Mouse (Mus musculus) left cerebral cortex, postnatal 25 days (tissue): Measurements from ENCODE around the gene Anapc15-ps. TPM values are rescaled to one million over a fixed set of nuclear protein-coding genes. Genes with fewer than 3 reads are reported as not detected.

Experiments used
- DNase-seq, 2 experiments: peaks; one replicate each; pipeline ENCODE4 v3.0.0; 2022; ENCODE audit warnings: low spot score in 2 of 2, mixed read lengths in 1 of 2
- intact Hi-C: fragments of 180-260 bp; cut with DNase I; formaldehyde crosslinking; loops from one replicate; pipeline ENCODE4 v1.15.1; 2025
- total RNA-seq, 2 experiments: library from RNA; stranded (reverse); gene quantifications; 2 replicates each; pipeline ENCODE4 v1.2.3; 2021

Gene Anapc15-ps
- total RNA-seq, result not detected

- intact Hi-C loops, result loop anchor here (5.0 kb wide), 1 partner anchor 111 kb away; the partner anchor contains the start of gene Nudt4
- DNase-seq, result no peak
These were observed at the start of gene Anapc15-ps for GRCm38 (mm10) chr10:95673351-95673750. Anapc15-ps (minus strand) TSS chr10:95673451.

GRCm38 (mm10) chr10:95722203-95722611 is 49.0 kb upstream of the Anapc15-ps start:
- no peak for DNase-seq
- intact Hi-C loops, result no loop called here

DNA sequence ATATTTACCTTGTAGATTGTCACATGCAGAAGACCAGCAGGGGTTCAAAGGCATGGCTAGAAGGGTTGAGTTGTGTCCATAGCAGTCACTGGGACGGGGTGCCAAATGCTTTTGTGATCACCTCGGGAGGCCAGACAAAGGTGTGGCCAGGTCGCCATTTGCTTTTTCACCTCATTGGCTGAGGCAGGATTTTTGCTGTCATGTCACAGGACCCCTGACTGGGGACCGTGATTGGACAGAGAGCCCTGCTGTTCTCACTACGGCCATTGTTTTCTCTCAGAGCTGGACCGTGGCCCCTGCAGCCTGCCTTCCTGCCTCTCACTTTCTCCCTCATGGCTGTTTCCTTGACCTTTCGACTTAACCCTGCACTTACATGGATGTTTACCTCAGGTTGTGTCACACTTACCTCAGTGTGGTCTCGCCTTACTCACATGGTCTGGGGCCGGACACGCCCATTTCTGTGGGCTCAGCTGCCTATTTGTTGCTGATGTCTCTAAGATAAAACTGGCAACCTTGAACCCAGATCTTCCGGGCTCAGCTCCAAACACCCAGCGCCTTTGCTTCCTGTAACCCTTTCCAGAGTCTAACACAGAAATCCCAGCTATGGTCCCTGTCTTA is 47.0 kb upstream of the Anapc15-ps start:
- intact Hi-C loops, result no loop called here
- no peak for DNase-seq

GRCm38 (mm10) chr10:95719472-95719871 is 46.2 kb upstream of the Anapc15-ps start:
- DNase-seq, result no peak
- intact Hi-C loops, result no loop called here

DNA sequence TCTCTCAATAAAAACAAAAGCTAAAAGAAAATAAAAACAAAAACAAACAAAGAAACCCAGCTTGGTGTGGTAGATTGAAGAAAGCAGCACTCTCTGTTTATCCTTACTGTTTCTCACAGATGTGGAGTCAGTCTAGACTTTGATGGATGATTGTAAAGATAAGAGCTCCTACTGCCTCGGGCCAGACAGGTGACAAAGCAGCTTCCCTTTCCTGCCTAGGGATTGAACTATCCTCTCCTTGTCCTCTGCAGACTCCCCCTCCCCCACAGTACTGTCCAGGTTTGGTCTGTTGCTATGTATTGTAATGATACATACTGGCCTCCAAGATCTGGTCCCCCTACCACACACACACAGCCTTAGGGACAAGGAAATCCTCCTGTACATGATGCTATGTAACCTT is 45.5 kb upstream of the Anapc15-ps start:
- intact Hi-C loops, result no loop called here
- no peak for DNase-seq

DNA sequence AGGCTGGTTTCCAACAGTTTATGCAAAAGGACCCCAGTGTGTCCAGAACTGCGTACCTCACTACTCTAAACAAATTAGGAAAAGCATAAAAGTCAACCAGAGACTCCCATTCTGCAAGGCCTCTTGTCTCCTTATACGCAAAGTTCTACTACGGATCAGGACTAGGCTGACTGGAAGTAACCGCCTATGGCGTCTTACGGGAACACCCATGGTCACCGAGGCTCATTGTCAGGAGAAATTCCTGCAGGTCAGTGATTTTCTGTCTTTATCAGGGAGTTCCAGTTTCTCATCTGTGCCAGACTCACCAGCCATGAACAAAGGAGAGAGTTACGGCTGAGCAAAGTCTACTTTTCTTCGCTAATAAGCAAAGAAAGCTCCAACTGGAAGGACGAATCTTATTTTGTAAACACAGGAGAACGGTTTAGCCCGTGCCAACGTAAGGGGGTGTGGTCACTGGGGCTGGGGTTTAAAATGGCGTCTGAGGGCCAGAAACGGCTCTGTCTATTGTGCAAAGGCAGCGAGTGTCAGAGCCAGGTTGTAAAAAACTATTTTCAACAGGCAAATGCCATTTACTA is 43.9 kb upstream of the Anapc15-ps start:
- intact Hi-C loops, result no loop called here

GRCm38 (mm10) chr10:95715687-95716086 is 42.4 kb upstream of the Anapc15-ps start:
- intact Hi-C loops, result no loop called here
- DNase-seq, result no peak

More for the DNA sequence above, 43.9 kb upstream of the Anapc15-ps start:
- no peak for DNase-seq

DNA sequence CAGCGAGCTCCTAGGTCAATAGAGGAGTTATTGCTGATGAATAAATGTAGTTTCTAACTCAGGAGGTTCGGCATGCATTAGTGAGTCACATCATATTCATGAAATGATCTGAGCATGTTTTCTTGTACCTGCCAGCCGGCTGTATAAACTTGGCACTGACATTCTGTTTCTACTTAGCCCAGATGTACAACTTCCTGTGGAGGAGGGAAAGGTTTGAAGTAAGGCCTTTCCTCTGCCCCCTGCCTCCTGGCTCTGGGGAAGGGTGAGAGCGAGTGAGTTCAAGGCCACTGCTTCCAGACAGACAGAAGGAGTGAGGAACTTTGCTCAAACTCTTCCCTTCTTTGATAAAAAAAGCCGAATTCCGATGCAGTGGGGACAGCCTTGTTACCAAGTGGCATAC is 39.0 kb upstream of the Anapc15-ps start:
- no peak for DNase-seq
- intact Hi-C loops, result no loop called here

DNA sequence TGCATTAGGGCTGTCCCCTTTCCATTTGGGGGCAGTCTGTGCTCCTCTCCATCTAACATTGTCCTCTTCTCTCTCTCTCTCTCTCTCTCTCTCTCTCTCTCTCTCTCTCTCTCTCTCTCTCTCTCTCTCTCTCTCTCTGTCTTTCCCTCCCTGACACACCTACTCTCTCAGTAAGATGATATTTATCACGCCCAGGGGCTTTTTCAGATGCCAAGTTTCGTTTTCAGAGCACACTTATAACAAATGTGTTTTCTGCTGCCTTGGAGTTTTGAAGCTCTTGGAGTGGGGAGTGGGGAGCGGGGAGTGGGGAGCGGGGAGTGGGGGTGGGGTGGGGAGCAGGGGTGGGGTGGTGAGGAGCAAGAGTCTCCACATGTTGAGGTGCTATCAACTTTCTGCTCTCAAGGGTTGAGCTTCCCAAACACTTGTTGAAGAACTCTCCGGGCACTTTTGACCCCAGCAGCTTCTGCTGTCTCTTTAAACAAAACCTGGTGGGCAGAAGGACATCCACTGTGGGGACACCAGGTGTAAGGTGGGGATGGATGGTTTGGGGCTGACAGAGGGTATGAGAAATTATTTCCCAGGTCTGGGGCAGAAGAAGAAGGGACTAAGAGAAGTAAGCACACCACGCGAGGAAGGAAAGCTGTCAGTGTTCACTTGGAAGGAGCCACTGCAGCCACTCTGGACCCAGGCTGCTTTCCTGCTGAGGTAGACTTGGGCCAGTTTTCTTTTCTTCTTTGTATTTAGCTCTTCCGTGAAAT is 36.8 kb upstream of the Anapc15-ps start:
- intact Hi-C loops, result loop anchor here (5.0 kb wide), 3 partner anchors 77 to 148 kb away; partner anchors contain the start of gene Nudt4
- DNase-seq, result no peak

DNA sequence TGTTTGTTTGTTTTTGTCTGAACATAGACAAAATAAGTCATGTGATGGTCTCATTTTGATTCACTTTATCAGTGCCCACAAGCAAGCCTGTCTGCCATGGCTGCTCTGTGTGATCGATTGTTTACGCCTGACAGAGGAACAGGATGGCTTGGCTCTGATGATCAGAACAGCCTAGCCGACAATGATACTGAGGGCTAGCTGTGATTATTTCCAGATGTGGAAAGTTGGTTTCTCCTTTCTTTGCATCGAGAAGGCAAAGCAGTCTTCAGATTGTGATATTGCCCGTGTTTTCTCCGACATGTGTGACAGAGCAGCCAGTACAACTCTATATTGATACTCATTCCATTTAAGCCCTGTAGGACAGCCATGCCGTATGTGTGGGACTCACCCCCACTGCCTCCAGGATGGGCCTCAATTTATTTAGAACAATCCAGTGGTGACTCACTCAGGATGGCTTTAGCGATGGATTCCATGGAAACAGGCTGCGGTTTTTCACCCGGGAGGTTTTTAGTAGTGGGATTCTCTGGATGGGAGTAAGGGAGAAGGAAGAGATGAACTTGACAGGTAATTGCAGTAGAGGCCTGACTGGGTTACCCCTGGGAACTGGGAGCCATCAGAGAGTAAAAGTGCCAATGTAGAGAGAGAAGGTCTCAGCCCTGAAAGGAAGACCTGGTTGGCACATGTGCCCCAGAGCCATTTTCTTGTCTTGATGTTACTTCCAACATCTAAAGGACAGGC is 36.1 kb upstream of the Anapc15-ps start:
- intact Hi-C loops, result loop anchor here (5.0 kb wide), 3 partner anchors 78 to 147 kb away; partner anchors contain the start of gene Nudt4
- DNase-seq, result peak in 1 of 2 experiments; percentile 35

- intact Hi-C loops, result loop anchor here (5.0 kb wide), 3 partner anchors 79 to 146 kb away; partner anchors contain the start of gene Nudt4
- no peak for DNase-seq
These were observed 34.8 kb upstream of the Anapc15-ps start for GRCm38 (mm10) chr10:95708001-95708400.

GRCm38 (mm10) chr10:95706867-95707266 is 33.6 kb upstream of the Anapc15-ps start:
- intact Hi-C loops, result loop anchor here (5.0 kb wide), 3 partner anchors 80 to 145 kb away; partner anchors contain the start of gene Nudt4
- DNase-seq, result no peak

DNA sequence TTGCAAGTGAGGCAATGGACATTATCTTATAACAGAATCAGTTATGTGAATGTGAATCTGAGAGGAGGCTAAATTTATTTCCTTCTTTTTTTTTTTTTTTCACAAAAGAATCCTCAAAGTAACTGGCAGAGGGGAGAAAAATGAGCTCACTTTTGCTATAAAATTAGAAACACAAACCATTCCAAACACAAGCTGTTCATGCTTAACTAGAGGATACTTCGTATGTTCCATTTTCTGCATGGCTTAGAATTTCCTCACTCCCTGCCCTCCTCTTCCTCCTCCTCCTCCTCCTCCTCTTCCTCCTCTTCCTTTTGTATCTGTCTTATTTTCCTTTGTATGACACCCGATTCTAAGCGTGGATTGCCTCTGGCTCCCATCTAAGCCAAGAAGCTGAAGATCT is 32.5 kb upstream of the Anapc15-ps start:
- DNase-seq, result peak in 1 of 2 experiments; percentile 73
- intact Hi-C loops, result loop anchor here (5.0 kb wide), 3 partner anchors 82 to 143 kb away; partner anchors contain the start of gene Nudt4

DNA sequence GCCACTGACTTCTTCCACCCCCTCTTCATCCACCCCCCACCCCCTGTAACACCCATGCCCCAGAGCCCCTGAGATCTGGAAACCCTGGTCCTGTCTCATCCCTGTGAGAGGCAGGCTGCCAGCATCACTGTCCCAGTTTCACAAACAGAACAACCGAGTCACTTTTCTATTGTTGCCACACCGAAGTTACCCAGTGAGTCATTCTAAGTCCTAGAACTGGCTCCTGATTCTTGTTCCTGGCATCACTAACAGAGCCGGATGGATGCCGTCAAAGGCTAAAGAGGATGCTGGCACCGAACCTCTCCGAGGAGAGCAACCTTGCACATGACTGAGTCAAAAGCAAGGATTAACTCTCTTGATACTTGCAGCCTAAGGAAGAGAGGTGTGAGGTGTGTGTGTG is 31.6 kb upstream of the Anapc15-ps start:
- intact Hi-C loops, result loop anchor here (5.0 kb wide), 3 partner anchors 82 to 143 kb away; partner anchors contain the start of gene Nudt4
- peak in 1 of 2 experiments; percentile 79 for DNase-seq

DNA sequence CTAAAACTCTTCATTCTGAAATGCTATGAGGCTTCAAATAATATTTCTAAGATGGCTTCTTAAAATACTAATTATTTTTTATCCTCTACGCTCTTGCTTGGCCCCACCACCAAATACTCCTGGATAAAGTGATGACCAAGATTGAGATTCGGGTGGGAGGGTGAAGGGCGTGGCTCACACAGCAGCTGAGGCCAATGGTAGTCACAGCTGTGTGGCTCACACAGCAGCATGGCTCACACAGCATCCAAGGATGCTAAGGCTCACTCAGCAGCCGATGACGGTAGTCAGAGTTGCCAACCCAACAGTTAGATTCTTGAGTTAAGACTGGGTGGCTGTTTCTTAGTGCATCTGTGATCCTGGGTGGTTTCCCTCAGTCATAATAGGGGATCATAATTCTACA is 30.5 kb upstream of the Anapc15-ps start:
- no peak for DNase-seq
- intact Hi-C loops, result no loop called here

- DNase-seq, result no peak
- intact Hi-C loops, result no loop called here
These were observed 27.2 kb upstream of the Anapc15-ps start for GRCm38 (mm10) chr10:95700422-95700821.

DNA sequence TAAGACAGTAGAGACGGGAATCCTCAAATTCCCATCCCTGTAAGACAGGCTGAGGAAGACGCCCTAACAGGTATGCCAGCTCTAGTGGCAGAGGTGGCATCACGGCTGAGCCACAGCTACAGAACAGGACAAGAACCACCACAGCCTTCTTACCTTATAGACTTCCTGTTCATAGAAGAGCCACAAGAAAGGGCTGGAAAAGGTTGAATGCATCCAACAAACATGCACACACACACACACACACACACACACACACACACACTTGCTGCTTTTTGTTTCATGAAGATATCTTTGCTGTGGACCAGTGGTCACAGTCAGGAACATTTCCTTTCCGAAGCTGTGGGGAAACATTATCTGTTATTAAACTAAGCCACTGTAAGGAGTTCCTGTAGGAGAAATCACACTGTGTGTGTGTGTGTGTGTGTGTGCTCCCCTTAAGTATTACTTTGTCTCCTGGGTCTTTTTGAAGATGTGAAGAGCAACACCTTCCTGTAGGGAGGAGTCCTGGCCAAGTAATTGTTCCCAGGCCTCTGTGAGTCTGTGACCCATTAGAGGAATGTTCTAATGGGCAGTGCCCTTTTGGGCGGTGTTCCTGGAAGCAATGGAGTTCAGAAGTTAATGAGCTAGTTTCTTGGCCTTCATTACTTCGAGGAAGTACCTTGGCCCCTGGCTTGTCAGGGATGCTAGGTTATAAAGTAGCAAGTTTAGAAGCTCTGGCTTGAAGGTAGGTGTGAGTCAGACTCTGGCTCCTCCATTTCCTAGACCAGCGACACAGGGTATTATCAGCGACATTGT is 25.9 kb upstream of the Anapc15-ps start:
- DNase-seq, result no peak
- intact Hi-C loops, result no loop called here

GRCm38 (mm10) chr10:95696253-95696641 is 23.0 kb upstream of the Anapc15-ps start:
- intact Hi-C loops, result no loop called here

More at GRCm38 (mm10) chr10:95696253-95696641, 23.0 kb upstream of the Anapc15-ps start:
- DNase-seq, result no peak
